Mouse (Mus musculus) limb, embryonic 12.5 days (tissue): ENCODE measurements at regions not wholly inside any gene's neighbourhood (a gene's known extent, or its start where the extent isn't known, plus 50 kb on each side); places are given as distances from the start of the nearest gene placed in this dataset.

Source experiments
- ATAC-seq: fragments of 200-750 bp; cut with Nextera tagmentation; 2 replicates; pipeline ENCODE4 v1.8.0; 2017; ENCODE audit warnings: low read depth, moderate TSS enrichment; ENCODE audit not compliant: insufficient number of reproducible peaks, insufficient read depth, low FRiP score, low TSS enrichment
- H3K27ac ChIP-seq: fragments of 300-500 bp; sonication (generic); 2 replicates; pipeline ENCODE4 v1.5.1; 2016; ENCODE audit warnings: mild to moderate bottlenecking, moderate library complexity
- H3K27me3 ChIP-seq: fragments of 300-500 bp; sonication (generic); 2 replicates; pipeline ENCODE4 v1.6.1; 2016; ENCODE audit warnings: mild to moderate bottlenecking, moderate library complexity
- H3K36me3 ChIP-seq: fragments of 300-500 bp; sonication (generic); 2 replicates; pipeline ENCODE4 v1.6.1; 2016; ENCODE audit warnings: mild to moderate bottlenecking, moderate library complexity
- H3K4me1 ChIP-seq: fragments of 300-500 bp; sonication (generic); replicated peaks from 2 replicates; pipeline ENCODE4 v1.6.1; 2016
- H3K4me2 ChIP-seq: fragments of 300-500 bp; sonication (generic); 2 replicates; pipeline ENCODE4 v1.6.1; 2016; ENCODE audit warnings: mild to moderate bottlenecking, moderate library complexity
- H3K4me3 ChIP-seq: fragments of 300-500 bp; sonication (generic); replicated peaks from 2 replicates; pipeline ENCODE4 v1.5.1; 2016; ENCODE audit warnings: mild to moderate bottlenecking
- H3K9ac ChIP-seq: fragments of 300-500 bp; sonication (generic); replicated peaks from 2 replicates; pipeline ENCODE4 v1.6.1; 2016; ENCODE audit warnings: mild to moderate bottlenecking, moderate library complexity
- H3K9me3 ChIP-seq: fragments of 300-500 bp; sonication (generic); 2 replicates; pipeline ENCODE4 v1.6.1; 2016; ENCODE audit warnings: mild to moderate bottlenecking, moderate library complexity
- WGBS: fragments of 180-500 bp; shearing (Covaris S2); methylation state at CpG from one replicate; pipeline ENCODE4 v1.1.7; 2016; 5-methylcytosine and 5-hydroxymethylcytosine counted together

DNA sequence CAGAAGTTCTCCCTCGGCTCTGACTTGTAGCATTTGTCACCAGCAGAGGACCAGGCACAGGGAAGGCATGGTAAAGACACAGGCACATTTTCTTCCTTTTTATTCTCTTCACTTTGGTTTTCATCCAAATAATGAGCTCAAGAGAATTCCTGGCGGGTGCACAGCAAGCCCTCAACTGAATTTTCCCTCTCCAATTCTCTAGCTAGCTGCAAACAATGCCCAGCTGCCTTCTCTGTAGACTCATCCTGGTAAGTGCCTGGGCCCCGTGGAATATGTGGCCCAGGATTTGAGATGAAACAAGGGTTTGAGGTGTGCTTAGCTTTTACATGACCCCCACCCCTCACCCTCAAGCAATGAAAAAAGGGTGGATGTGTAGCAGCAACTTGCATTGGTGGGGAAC lies 90.4 kb downstream of the Otol1 start:
- Histone ChIP-seq H3K4me3 (no peak overlapping the region), H3K9me3 (no peaks in the 10 kb centered on the region), H3K36me3 (no peaks in the 10 kb centered on the region), H3K27me3 (peaks cover 11% of the 10 kb centered on the region; the same call in 1 of the 2 replicates), H3K4me2 (no peak overlapping the region), H3K9ac (no peak overlapping the region), H3K4me1 (no peaks in the 10 kb centered on the region), H3K27ac (no peak overlapping the region)
- no peak for ATAC-seq
- WGBS, result 70% methylated on average over 3 of the region's 3 CpGs

DNA sequence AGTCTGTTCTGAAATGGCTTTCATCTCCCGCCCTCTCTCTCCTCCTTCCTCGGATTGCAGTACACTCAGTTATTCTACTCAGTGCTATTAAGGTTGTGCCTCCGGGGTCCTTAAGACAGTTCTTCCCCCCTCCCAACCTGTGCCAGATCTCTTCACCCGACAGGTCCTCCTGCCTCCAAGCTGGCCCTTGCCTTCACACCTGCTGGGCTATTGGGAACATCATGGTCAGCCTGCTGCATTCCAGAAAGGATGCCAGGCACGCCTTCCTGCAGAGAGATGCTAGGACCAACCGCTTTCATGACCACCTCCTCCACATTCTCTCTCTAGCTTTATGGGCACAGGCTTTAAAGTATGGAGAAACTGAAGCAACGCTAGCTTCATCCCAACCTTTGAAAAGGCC lies 94.7 kb downstream of the Otol1 start:
- H3K27me3 ChIP-seq, result peaks cover 13% of the 10 kb centered on the region; the same call in 1 of the 2 replicates
- no peak overlapping the region for H3K27ac ChIP-seq
- no peaks in the 10 kb centered on the region for H3K9me3 ChIP-seq
- no peak overlapping the region for H3K4me3 ChIP-seq
- H3K4me2 ChIP-seq, result no peak overlapping the region
- no peak overlapping the region for H3K9ac ChIP-seq
- ATAC-seq, result no peak
- H3K4me1 ChIP-seq, result 0 out of 2 replicates have a peak, but pooled peaks cover 2% of the 10 kb centered on the region
- WGBS, result 63% methylated on average over 7 of the region's 7 CpGs
- no peaks in the 10 kb centered on the region for H3K36me3 ChIP-seq

DNA sequence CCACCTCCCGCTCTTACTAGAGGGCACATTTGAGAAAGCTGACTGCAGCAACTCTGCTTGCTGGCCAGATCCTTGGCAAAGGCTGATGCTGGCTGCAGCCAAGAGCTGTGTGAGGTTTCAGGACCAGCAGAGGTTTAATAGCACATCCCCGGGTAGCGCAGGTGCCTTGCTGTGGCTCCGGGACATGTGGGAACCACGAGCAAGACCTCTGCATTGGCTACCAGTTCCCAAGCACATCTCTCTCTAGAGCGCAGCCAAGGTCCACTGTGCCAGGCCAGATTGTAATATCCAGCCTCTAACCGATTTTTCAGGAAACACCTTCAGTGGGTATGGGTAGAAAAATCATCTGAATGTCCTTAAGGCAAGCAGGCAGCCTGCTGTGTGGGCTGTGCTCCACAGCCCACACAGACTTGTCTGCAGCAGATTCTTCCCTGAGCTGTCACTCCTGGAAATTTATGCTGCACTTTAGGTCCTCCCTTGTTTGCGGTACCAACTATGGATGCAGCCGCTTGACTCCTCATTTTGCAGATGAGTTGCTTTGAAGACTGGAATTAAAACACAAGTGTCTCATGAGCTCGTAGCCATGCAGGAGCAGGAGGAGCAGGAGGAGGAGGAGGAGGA lies 95.3 kb downstream of the Otol1 start:
- no peak overlapping the region for H3K4me2 ChIP-seq
- no peak overlapping the region for H3K9ac ChIP-seq
- H3K9me3 ChIP-seq, result no peaks in the 10 kb centered on the region
- 0 out of 2 replicates have a peak, but pooled peaks cover 2% of the 10 kb centered on the region for H3K4me1 ChIP-seq
- ATAC-seq, result no peak
- H3K27me3 ChIP-seq, result peaks cover 13% of the 10 kb centered on the region; the same call in 1 of the 2 replicates
- H3K27ac ChIP-seq, result no peak overlapping the region
- 75% methylated on average over 10 of the region's 10 CpGs for WGBS
- H3K36me3 ChIP-seq, result no peaks in the 10 kb centered on the region
- H3K4me3 ChIP-seq, result no peak overlapping the region

DNA sequence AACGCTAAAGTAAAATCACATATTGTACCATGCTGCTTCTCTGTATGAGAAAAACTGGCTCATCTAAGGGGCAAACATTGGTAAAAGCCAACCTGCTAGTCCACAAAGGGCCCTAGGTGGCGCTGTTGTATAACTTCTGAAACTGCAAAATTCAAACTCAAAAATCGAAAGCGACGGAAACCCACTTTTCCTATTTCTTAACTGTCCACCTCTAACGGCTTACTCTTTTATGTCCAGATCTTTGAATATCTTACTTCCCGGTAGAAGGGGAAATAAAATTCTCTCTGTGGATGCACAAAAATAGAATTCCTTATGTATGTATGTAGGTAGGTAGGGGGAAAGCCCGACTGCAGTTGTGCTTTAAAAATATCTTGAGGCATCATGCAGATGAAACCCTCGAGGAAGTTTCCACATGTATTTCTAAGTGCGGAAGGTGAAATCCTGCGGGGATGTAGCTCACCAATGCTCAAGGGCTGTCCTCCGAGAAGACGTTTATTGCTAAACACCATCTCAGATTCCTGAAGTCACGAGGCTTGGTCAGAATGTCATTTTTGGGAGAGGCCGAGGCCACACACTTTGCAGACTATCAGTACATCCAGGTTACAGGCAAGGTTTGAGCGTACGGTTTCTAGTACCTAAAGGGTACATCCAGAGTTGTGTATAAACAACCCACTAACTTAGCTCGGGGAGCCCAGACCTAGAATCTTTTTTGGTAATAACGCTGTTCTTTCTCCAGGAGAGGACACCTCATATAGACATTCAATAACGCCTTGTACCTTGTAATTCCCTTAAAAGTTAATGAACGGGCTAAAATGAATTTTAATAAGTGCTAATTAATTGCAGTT lies 96.8 kb downstream of the Otol1 start:
- 6% methylated on average over 21 of the region's 21 CpGs for WGBS
- H3K27ac ChIP-seq, result peak overlapping the region; percentile 18

DNA sequence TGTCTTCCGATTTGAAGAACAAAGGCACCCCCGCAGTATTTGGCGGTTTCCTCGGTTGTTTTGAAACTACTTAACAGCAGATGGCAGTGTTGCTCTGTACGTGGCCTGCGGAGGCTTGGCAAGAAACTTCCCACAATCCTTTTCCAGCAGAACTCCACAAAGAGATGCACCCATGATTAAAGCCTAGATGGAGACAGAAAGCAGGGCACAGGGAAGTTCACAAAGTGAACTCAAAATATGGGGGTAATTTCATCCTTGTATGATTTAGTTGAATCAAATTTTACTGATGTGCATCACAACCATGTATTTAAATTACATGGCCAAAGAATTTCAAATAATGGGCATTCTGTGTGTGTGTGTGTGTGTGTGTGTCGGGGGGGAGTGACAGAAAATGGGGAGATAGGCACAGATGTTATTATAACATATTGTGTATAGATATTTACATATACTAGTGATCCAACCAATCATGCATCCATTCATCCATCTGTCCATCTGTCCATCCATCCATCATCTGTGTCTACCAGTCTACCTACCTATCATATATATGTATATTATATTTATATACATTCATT lies 97.5 kb downstream of the Otol1 start:
- Histone ChIP-seq H3K4me2 (peak overlapping the region; percentile 72), H3K9me3 (no peaks in the 10 kb centered on the region), H3K36me3 (no peaks in the 10 kb centered on the region), H3K4me3 (peak overlapping the region; percentile 38), H3K27me3 (peaks cover 13% of the 10 kb centered on the region; the same call in 1 of the 2 replicates), H3K27ac (no peak overlapping the region), H3K4me1 (0 out of 2 replicates have a peak, but pooled peaks cover 2% of the 10 kb centered on the region), H3K9ac (peak overlapping the region; percentile 42; the same call in 1 of the 2 replicates)
- 14% methylated on average over 7 of the region's 7 CpGs for WGBS
- no peak for ATAC-seq

More for the DNA sequence above, 96.8 kb downstream of the Otol1 start:
- ATAC-seq, result peak; percentile 63; the same call in 1 of the 2 replicates
- H3K9me3 ChIP-seq, result no peaks in the 10 kb centered on the region
- peaks cover 13% of the 10 kb centered on the region; the same call in 1 of the 2 replicates for H3K27me3 ChIP-seq
- peak overlapping the region; percentile 72 for H3K4me2 ChIP-seq
- H3K4me3 ChIP-seq, result peak overlapping the region; percentile 38
- H3K4me1 ChIP-seq, result 0 out of 2 replicates have a peak, but pooled peaks cover 2% of the 10 kb centered on the region
- no peaks in the 10 kb centered on the region for H3K36me3 ChIP-seq
- H3K9ac ChIP-seq, result peak overlapping the region; percentile 42

DNA sequence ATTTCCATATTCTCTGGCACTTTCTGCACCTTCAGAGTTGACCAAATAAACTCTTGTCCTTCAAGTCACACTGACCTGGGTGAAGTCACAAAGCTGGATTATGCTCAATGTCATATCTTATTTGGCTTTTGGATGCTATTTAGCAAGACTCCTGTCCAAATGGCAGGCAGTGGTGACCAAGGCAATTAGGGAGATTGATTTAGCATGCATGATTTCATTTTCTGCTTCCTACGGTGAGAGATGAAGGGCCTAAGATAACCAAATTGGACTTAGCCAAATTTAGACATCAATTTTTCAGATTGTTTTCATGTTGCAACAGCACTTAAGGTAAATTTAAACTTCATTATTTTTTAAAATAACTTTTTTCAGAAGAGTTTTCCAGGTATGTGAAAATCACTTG lies 98.1 kb downstream of the Otol1 start:
- Histone ChIP-seq H3K4me1 (0 out of 2 replicates have a peak, but pooled peaks cover 2% of the 10 kb centered on the region), H3K27ac (no peak overlapping the region), H3K27me3 (peaks cover 13% of the 10 kb centered on the region; the same call in 1 of the 2 replicates), H3K9me3 (no peaks in the 10 kb centered on the region), H3K9ac (no peak overlapping the region), H3K36me3 (no peaks in the 10 kb centered on the region), H3K4me2 (no peak overlapping the region), H3K4me3 (no peak overlapping the region)
- ATAC-seq, result no peak
- 85% methylated on average over 1 of the region's 1 CpGs for WGBS

DNA sequence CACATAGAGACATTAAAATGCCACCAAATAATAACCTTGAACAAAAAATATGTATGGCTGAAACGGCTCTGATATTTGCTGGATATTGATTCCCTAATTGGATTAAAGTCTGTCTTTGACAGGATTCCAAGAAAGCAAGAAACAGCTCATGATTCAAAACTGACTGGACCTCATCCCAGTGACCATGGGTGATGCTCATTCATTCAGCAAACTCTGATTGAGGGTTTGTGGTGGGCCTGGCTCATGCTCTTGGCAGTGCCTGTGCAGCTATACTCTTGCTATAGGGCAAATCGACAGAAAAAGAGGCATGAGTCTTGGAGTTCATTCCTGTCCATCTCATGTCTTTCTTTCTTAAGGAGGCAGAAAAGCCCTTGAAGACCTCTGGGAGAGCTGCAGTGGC lies 98.7 kb downstream of the Otol1 start:
- peaks cover 13% of the 10 kb centered on the region; the same call in 1 of the 2 replicates for H3K27me3 ChIP-seq
- no peak overlapping the region for H3K4me2 ChIP-seq
- H3K9me3 ChIP-seq, result no peaks in the 10 kb centered on the region
- 70% methylated on average over 2 of the region's 2 CpGs for WGBS
- no peak overlapping the region for H3K4me3 ChIP-seq
- no peak overlapping the region for H3K9ac ChIP-seq
- 0 out of 2 replicates have a peak, but pooled peaks cover 2% of the 10 kb centered on the region for H3K4me1 ChIP-seq
- H3K36me3 ChIP-seq, result no peaks in the 10 kb centered on the region
- no peak for ATAC-seq
- no peak overlapping the region for H3K27ac ChIP-seq

DNA sequence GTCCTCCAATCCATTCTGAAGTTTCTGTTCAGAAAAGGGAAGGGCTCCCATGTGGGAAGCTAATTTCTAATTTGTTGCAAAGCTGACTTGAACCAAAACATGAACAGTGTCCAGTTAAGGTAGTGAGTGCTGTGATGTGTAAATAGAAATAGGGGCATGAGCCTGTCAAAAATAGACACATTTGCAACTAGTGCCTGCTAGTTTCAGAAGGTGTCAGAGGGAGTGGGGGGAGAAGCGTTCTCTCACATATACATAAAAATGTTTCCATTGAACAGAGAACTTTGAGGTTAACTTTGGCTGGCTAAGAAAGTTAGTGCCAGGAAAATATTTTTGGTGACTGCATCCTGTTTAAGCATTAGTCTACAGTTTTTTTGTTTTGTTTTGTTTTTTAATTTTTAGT lies 118.8 kb downstream of the Otol1 start:
- Histone ChIP-seq H3K9me3 (no peaks in the 10 kb centered on the region), H3K4me1 (no peaks in the 10 kb centered on the region), H3K9ac (no peak overlapping the region), H3K4me2 (no peak overlapping the region), H3K36me3 (no peaks in the 10 kb centered on the region), H3K27ac (no peak overlapping the region), H3K27me3 (no peaks in the 10 kb centered on the region), H3K4me3 (no peak overlapping the region)
- no peak for ATAC-seq
- WGBS, result 74% methylated on average over 1 of the region's 1 CpGs

DNA sequence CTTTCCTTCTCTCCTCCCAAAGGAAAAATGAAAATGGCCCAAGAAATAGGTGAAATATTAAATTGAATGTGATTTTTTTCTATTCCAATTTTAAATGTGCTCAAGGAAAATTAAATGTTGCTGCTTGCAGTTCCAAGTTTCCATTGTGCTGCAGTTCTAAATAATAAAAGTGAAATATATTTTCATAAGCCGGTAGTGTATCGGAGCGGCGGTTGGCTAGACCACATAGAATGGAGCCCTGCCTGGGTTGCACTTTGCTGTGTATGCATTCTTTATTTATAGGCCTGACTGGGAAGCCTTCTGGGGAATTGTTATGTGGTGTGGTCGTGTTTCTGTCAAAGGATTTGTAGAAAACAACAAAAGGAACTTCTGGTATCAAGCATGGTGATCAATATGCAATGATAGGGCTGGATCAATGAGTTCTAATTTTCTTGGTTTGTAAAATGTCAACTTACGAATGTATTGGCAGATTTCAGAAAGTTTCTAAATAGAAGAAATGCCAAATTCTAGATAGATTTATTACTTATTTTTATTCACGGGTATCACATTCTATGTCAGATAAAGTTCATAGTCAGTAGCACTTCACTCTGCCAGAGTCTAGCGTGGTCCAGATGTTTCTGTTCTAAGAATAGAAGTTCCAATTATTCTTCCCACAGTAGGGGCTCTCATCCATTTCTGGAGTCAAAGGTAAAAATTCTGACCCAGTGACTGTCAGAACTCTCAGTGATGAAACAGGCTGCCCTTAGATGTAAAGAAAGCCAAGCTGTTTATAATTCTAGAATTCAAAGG lies 123.0 kb downstream of the Otol1 start:
- 81% methylated on average over 8 of the region's 8 CpGs for WGBS
- Histone ChIP-seq H3K4me3 (no peak overlapping the region), H3K27ac (no peak overlapping the region), H3K9ac (no peak overlapping the region), H3K4me1 (peaks cover 6% of the 10 kb centered on the region; the same call in 1 of the 2 replicates), H3K4me2 (no peak overlapping the region), H3K9me3 (no peaks in the 10 kb centered on the region), H3K36me3 (no peaks in the 10 kb centered on the region), H3K27me3 (no peaks in the 10 kb centered on the region)
- no peak for ATAC-seq

DNA sequence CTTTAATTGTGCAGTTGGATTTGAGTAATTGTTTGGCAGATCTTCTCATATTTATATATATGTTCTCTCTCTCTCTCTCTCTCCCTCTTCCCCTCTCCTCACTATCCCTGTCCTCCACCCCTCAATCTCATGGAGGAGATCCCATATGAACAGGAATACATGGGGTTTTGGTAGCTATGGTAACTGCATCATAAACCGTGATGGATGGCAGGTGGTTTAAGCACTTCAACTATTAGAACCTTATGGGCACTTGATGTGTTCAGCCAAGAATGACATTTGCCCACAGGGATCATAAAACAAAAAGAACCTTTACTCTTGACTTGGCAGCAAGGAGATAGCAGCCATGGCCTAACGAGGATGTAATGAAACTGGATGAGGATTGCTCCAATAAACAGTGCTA lies 127.5 kb downstream of the Otol1 start:
- Histone ChIP-seq H3K4me1 (peaks cover 6% of the 10 kb centered on the region; the same call in 1 of the 2 replicates), H3K9ac (no peak overlapping the region), H3K36me3 (no peaks in the 10 kb centered on the region), H3K4me2 (no peak overlapping the region), H3K9me3 (no peaks in the 10 kb centered on the region), H3K27me3 (no peaks in the 10 kb centered on the region), H3K4me3 (no peak overlapping the region), H3K27ac (no peak overlapping the region)
- WGBS, result 11% methylated on average over 2 of the region's 2 CpGs
- ATAC-seq, result 0 out of 2 replicates have a peak, but pooled peaks have one; percentile 47
